Mouse (Mus musculus) hematopoietic stem cell, adult 5-6 weeks (primary cell): ENCODE measurements around the gene Nlrc3. TPM values are rescaled to one million over a fixed set of nuclear protein-coding genes. Genes with fewer than 3 reads are reported as not detected.

ENCODE experiments used
- ATAC-seq, 2 experiments: fragments of 125-278 bp in 1 of 2; replicated peaks in 1 of 2; 2 replicates each; pipeline ENCODE4 v1.8.0; 2016 to 2017; ENCODE audit warnings: inconsistent platforms in 2 of 2, mild to moderate bottlenecking in 2 of 2, moderate number of reproducible peaks in 2 of 2, low read depth in 1 of 2, moderate TSS enrichment in 1 of 2; ENCODE audit not compliant: low FRiP score in 2 of 2, poor library complexity in 2 of 2, severe bottlenecking in 2 of 2, insufficient read depth in 1 of 2, low TSS enrichment in 1 of 2
- total RNA-seq: library from RNA; stranded (forward); fragments of 172-1452, 232-1000 nt; gene quantifications from 2 replicates; pipeline ENCODE4 v1.2.3, GENCODE M21; 2017

The Nlrc3 gene
- total RNA-seq, 1 experiment from 2014 or later: 6.2 TPM

GRCm38 (mm10) chr16:3951141-3951540, 25.3 kb downstream of the Nlrc3 start:
- no peak for ATAC-seq

GRCm38 (mm10) chr16:3934701-3935100, 41.7 kb downstream of the Nlrc3 start:
- no peak for ATAC-seq

GRCm38 (mm10) chr16:3934091-3934490, 42.3 kb downstream of the Nlrc3 start:
- ATAC-seq: no peak

- no peak for ATAC-seq
These were observed 42.9 kb downstream of the Nlrc3 start for GRCm38 (mm10) chr16:3933536-3933935.

GRCm38 (mm10) chr16:3929151-3929550, 47.3 kb downstream of the Nlrc3 start:
- ATAC-seq: peak; percentile 32 to 62; a peak in 2 of 4 replicates

- ATAC-seq: no peak
These were observed 47.9 kb downstream of the Nlrc3 start for GRCm38 (mm10) chr16:3928582-3928981.

- no peak for ATAC-seq
These were observed 52.5 kb downstream of the Nlrc3 start for GRCm38 (mm10) chr16:3923966-3924365.

- no peak for ATAC-seq
These were observed 52.9 kb downstream of the Nlrc3 start for GRCm38 (mm10) chr16:3923515-3923914.

GRCm38 (mm10) chr16:3920756-3921155, 55.7 kb downstream of the Nlrc3 start:
- peak in 1 of 2 experiments; percentile 42; a peak in 1 of 4 replicates for ATAC-seq

GRCm38 (mm10) chr16:3909118-3909517, 67.3 kb downstream of the Nlrc3 start:
- ATAC-seq: no peak

GRCm38 (mm10) chr16:3908537-3909111, 67.8 kb downstream of the Nlrc3 start, which contains the start of the genes 1700037C18Rik and Cluap1:
Gene 1700037C18Rik (minus strand): TSS chr16:3908689.
Gene Cluap1 (plus strand): TSS chr16:3908801.
- ATAC-seq: peak; percentile 95 to 96

GRCm38 (mm10) chr16:3907471-3907870, 69.0 kb downstream of the Nlrc3 start:
- no peak for ATAC-seq

- no peak for ATAC-seq
These were observed 79.9 kb downstream of the Nlrc3 start for GRCm38 (mm10) chr16:3896553-3896952.

- ATAC-seq: no peak
These were observed 80.4 kb downstream of the Nlrc3 start for GRCm38 (mm10) chr16:3896046-3896445.

- peak; percentile 86 to 95 for ATAC-seq
These were observed 81.1 kb downstream of the Nlrc3 start for GRCm38 (mm10) chr16:3895173-3895792.

Other genes with a start within 250 kb of the Nlrc3 start
- 50.8 and 56.0 TPM in 2 replicates for gene Zfp263, start 232.5 kb downstream of the Nlrc3 start, total RNA-seq
- not detected in 2 replicates for gene Olfr15, start 145.8 kb downstream of the Nlrc3 start, total RNA-seq
- 0.94 and 1.5 TPM in 2 replicates for gene Zfp174, start 129.4 kb downstream of the Nlrc3 start, total RNA-seq
- gene Naa60, start 104.3 kb downstream of the Nlrc3 start, total RNA-seq: 26.8 and 36.5 TPM in 2 replicates
- 17.1 and 18.4 TPM in 2 replicates for gene Zfp597, start 92.1 kb downstream of the Nlrc3 start, total RNA-seq
- not detected in 2 replicates for gene Gm20695, start 92.0 kb downstream of the Nlrc3 start, total RNA-seq
- gene 1700037C18Rik, start 67.9 kb downstream of the Nlrc3 start, total RNA-seq: 1.4 and 3.1 TPM in 2 replicates
- 52.6 and 61.8 TPM in 2 replicates for gene Cluap1, start 67.8 kb downstream of the Nlrc3 start, total RNA-seq
- 22.8 and 29.0 TPM in 2 replicates for gene Slx4, start 27.1 kb upstream of the Nlrc3 start, total RNA-seq
- 0.45 TPM in 1 of 2 replicates, not detected in the other for gene Dnase1, start 60.3 kb upstream of the Nlrc3 start, total RNA-seq
- gene Trap1, start 101.2 kb upstream of the Nlrc3 start, total RNA-seq: 107 and 152 TPM in 2 replicates
- 25.2 and 64.3 TPM in 2 replicates for gene Crebbp, start 237.4 kb upstream of the Nlrc3 start, total RNA-seq